Mouse (Mus musculus) kidney, embryonic 15.5 days (tissue): ENCODE measurements at regions not wholly inside any gene's neighbourhood (a gene's known extent, or its start where the extent isn't known, plus 50 kb on each side); places are given as distances from the start of the nearest gene placed in this dataset.

Experiments used
- ATAC-seq: fragments of 200-750 bp; cut with Nextera tagmentation; replicated peaks from 2 replicates; pipeline ENCODE4 v1.8.0; 2017; ENCODE audit warnings: moderate TSS enrichment; ENCODE audit not compliant: low FRiP score
- H3K27ac ChIP-seq: fragments of 300-500 bp; sonication (generic); 2 replicates; pipeline ENCODE4 v1.5.1; 2015; ENCODE audit warnings: mild to moderate bottlenecking, inconsistent platforms
- H3K27me3 ChIP-seq: fragments of 300-500 bp; sonication (generic); 2 replicates; pipeline ENCODE4 v1.6.1; 2015; ENCODE audit warnings: inconsistent platforms
- H3K36me3 ChIP-seq: fragments of 300-500 bp; sonication (generic); 2 replicates; pipeline ENCODE4 v1.6.1; 2015; ENCODE audit warnings: inconsistent platforms
- H3K4me1 ChIP-seq: fragments of 300-500 bp; sonication (generic); 2 replicates; pipeline ENCODE4 v1.6.1; 2015; ENCODE audit warnings: inconsistent platforms
- H3K4me2 ChIP-seq: fragments of 300-500 bp; sonication (generic); 2 replicates; pipeline ENCODE4 v1.6.1; 2015; ENCODE audit warnings: moderate library complexity, mild to moderate bottlenecking, inconsistent platforms
- H3K4me3 ChIP-seq: fragments of 300-500 bp; sonication (generic); replicated peaks from 2 replicates; pipeline ENCODE4 v1.5.1; 2015; ENCODE audit warnings: mild to moderate bottlenecking, inconsistent platforms
- H3K9ac ChIP-seq: fragments of 300-500 bp; sonication (generic); 2 replicates; pipeline ENCODE4 v1.6.1; 2015; ENCODE audit warnings: mild to moderate bottlenecking, inconsistent platforms
- H3K9me3 ChIP-seq: fragments of 300-500 bp; sonication (generic); replicated peaks from 2 replicates; pipeline ENCODE4 v1.6.1; 2016; ENCODE audit warnings: inconsistent platforms
- WGBS: fragments of 180-500 bp; shearing (Covaris S2); methylation state at CpG from one replicate; pipeline ENCODE4 v1.1.7; 2015; ENCODE audit warnings: mixed read lengths; 5-methylcytosine and 5-hydroxymethylcytosine counted together

DNA sequence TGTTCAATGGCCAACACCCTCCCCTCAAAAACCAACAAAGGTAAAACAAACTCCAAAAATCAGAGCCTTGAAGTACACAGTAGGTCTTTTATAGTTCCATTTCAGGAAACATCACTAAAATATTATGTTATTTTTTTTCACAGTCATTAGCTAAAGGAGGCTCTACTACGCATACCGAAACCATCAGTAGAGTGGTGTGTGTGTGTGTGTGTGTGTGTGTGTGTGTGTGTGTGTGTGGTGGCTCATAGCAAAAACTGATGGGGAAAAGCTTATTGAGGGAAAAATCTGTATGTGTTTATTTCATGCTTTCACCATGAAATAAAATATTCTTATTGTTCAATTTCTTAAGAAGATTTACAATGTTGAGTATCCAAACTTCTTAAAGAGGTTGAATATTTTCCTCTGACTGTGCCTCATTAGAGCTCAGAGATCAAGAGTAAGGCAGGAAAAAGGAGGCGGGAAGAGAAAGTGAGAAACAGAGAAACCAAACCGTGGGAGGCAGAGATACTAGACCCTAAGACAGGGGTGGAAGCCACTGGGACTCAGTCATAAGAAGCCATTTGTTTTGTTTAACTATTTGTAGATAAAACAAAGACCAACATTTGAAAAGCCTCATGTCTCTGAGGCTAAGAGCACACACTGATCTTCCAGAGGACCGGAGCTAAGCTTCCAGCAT, 159.6 kb downstream of the Icos start:
- H3K27ac ChIP-seq = no peak overlapping the region
- H3K9ac ChIP-seq = no peak overlapping the region
- WGBS = 37% methylated on average over 5 of the region's 5 CpGs

DNA sequence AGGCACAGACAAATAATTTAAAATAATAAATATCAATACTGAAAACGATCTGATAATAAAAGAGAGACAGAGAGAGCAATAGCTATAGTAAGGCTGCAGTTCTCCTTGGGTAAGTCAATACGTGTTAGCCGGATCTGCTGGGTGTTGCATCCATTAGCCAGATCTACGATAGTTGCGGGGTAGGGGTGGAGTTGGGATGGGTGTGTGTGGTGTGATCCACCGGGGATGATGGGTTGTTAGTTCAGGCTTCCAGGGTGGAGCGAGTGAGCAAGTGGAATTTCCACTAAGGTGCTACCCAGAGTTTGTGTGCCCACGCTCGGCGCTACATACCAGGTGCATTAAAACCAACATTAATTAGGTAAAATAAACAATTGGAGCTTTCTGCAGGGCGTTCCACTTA, 160.2 kb downstream of the Icos start:
- Histone ChIP-seq H3K27ac (no peak overlapping the region), H3K9me3 (no peaks in the 10 kb centered on the region), H3K4me3 (no peak overlapping the region), H3K4me1 (peaks cover 49% of the 10 kb centered on the region), H3K9ac (no peak overlapping the region), H3K36me3 (no peaks in the 10 kb centered on the region), H3K4me2 (no peak overlapping the region), H3K27me3 (peaks cover 10% of the 10 kb centered on the region; the same call in 1 of the 2 replicates)
- 52% methylated on average over 11 of the region's 11 CpGs for WGBS
- ATAC-seq = no peak

More for the DNA sequence above, 159.6 kb downstream of the Icos start:
- H3K27me3 ChIP-seq = peaks cover 10% of the 10 kb centered on the region; the same call in 1 of the 2 replicates
- H3K4me2 ChIP-seq = no peak overlapping the region
- ATAC-seq = 0 out of 2 replicates have a peak, but pooled peaks have one; percentile 30
- H3K9me3 ChIP-seq = no peaks in the 10 kb centered on the region
- H3K36me3 ChIP-seq = no peaks in the 10 kb centered on the region
- H3K4me3 ChIP-seq = no peak overlapping the region
- peaks cover 43% of the 10 kb centered on the region for H3K4me1 ChIP-seq

DNA sequence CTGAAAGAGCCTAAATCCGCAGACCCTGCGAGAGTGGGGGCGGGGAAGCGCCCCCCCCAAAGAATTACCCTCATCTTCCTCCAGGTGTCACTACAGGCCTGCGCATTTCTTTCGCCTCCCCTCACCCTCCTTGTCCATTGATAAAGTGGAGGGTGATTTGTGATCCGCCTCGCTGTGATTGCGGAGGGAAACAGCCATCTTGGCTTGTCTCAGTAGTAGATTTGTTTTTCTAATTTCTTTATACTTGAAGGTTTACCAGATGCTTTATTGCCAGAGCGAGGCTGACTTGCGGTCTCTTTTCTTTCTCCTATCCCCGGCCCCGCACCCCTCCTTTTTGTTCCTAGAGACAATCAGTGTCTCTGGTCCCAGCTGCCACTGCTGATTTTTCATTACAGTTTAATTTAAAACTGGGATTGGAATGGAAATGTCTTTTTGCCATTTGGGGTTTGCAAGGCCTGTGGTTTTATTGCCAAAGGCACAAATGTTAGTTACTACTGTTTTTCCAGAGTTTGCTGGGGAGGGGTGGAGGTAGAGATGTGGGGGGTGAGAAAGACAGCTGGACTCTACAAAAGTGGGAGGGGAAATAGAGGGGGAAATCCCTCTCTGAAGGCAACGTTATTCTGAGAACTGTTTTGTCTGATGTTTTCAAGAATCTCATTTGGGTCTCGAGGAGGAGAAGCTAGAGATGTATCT, 161.7 kb downstream of the Icos start:
- peak overlapping the region; percentile 21 for H3K4me3 ChIP-seq
- no peak for ATAC-seq
- H3K27ac ChIP-seq = peak overlapping the region; percentile 33; the same call in 1 of the 2 replicates

DNA sequence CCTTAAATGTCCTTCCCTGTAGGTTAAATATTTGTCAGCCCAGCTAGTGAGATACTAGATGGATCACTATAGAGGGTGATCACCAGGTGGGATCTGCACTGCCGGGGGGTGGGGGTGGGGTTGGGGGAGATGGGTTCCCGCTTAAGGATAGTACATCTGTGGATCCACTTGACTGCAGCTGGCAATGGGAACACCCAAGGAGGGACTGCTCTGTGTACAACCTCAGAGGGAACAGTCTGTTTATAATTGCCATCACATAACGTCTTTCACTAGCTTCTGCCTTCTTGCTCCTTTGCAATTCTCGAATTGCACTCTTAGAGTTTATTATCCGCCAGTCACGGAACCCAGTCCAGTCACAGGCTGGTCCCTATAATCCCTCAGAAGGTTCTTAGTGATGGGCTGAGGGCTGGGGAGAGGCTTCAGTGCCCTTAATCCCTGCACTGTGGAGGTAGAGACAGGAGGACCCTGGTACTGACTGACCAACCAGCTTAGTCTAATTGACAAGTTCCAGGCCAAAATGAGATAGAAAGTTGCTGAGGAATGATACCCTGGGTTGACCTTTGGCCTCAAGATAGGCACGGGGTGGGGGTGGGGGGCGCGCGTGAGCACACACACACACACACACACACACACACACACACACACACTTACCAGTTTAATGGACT, 162.4 kb downstream of the Icos start:
- Histone ChIP-seq H3K4me3 (no peak overlapping the region), H3K36me3 (no peaks in the 10 kb centered on the region), H3K4me2 (no peak overlapping the region), H3K4me1 (peaks cover 61% of the 10 kb centered on the region), H3K9me3 (no peaks in the 10 kb centered on the region), H3K9ac (no peak overlapping the region), H3K27ac (peak overlapping the region; percentile 73; the same call in 1 of the 2 replicates), H3K27me3 (peaks cover 12% of the 10 kb centered on the region)
- 52% methylated on average over 10 of the region's 10 CpGs for WGBS
- peak; percentile 30; the same call in 1 of the 2 replicates for ATAC-seq

More for the DNA sequence above, 161.7 kb downstream of the Icos start:
- Histone ChIP-seq H3K9ac (no peak overlapping the region), H3K4me1 (peaks cover 58% of the 10 kb centered on the region), H3K36me3 (no peaks in the 10 kb centered on the region), H3K9me3 (no peaks in the 10 kb centered on the region), H3K4me2 (peak overlapping the region; percentile 51), H3K27me3 (peaks cover 13% of the 10 kb centered on the region; the same call in 1 of the 2 replicates)
- 5% methylated on average over 15 of the region's 15 CpGs for WGBS

DNA sequence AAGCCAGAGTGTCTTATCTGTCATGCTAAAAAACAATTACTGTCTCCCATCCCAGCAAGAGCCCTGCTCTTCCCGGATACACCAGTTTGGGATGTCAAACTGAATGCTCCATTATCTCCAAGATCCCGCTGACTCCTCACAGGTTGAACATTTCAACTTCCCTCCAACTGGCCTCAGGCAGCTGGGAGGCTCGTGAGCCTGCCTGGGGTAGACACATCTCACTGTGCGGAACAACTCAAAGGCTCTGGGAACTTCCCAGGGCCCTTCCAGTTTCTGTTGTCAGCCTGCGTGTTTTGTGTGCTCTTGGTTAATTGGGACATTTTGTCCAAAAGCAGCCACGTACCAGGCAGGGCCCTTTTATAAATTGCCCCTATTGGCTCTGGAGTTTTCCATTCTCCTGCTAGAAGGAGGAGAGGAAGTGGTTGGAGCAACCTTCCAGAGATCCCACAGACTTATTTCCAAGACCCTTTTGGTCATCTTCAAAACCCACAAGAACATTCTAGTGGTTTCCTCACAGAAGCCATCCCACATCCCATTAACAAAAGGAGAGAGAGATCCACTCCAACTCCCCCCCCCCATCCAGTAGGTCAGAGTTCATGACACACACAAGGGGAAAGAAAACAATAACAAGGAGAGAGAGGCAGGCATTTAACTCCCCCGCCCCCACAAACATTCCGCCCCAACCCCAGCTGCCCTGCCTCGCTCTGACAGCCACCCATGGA, 163.3 kb downstream of the Icos start:
- ATAC-seq = peak; percentile 44
- peaks cover 65% of the 10 kb centered on the region for H3K4me1 ChIP-seq
- H3K9ac ChIP-seq = no peak overlapping the region
- no peaks in the 10 kb centered on the region for H3K36me3 ChIP-seq
- H3K27me3 ChIP-seq = peaks cover 13% of the 10 kb centered on the region; the same call in 1 of the 2 replicates
- peak overlapping the region; percentile 73 for H3K27ac ChIP-seq
- no peak overlapping the region for H3K4me3 ChIP-seq
- 0 out of 2 replicates have a peak overlapping the region, but pooled peaks have one; percentile 5 for H3K4me2 ChIP-seq
- WGBS = 19% methylated on average over 9 of the region's 9 CpGs
- no peaks in the 10 kb centered on the region for H3K9me3 ChIP-seq

DNA sequence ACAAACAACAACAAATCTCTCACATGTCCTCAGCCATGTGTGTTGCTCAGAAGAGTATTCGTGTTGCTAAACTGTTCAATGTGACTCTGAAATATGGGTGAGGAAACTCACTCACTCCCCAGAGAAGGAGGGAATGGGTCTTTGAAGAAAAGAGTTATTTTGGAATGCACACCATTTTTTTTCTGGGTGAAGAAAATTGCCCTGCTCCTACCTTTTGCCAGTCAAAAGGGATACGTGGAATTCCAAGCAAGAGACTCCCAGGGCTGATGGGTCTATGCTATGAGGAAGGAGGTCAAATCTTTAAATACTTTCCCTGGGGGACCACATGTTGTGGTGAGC, 163.8 kb downstream of the Icos start:
- H3K9ac ChIP-seq = no peak overlapping the region
- ATAC-seq = no peak
- peaks cover 17% of the 10 kb centered on the region for H3K27me3 ChIP-seq
- 25% methylated on average over 2 of the region's 2 CpGs for WGBS
- H3K4me2 ChIP-seq = 0 out of 2 replicates have a peak overlapping the region, but pooled peaks have one; percentile 5
- no peaks in the 10 kb centered on the region for H3K9me3 ChIP-seq
- no peaks in the 10 kb centered on the region for H3K36me3 ChIP-seq
- H3K4me3 ChIP-seq = no peak overlapping the region
- peaks cover 65% of the 10 kb centered on the region for H3K4me1 ChIP-seq
- H3K27ac ChIP-seq = peak overlapping the region; percentile 65

DNA sequence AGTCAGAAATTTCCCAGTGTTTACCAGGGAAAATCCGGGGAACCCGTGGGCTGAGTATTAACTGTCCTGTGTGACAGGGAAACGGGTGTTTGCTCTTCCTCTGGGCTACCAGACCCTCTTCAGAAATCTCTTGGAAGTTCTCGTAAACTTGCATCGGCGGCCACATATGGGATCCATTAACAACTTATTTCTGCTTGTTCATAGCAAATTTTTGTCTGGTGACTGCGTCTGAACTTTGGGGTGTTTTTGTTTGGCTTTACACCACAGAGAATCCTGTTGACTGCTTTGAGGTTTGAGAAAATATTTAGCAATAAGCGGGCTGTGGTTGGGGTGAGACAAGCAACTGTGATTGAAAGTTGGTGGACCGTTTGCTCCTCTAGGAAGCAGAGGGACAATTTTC, 164.2 kb downstream of the Icos start:
- H3K9ac ChIP-seq = no peak overlapping the region
- 0 out of 2 replicates have a peak overlapping the region, but pooled peaks have one; percentile 5 for H3K4me2 ChIP-seq
- WGBS = 22% methylated on average over 9 of the region's 9 CpGs
- peaks cover 65% of the 10 kb centered on the region for H3K4me1 ChIP-seq
- H3K27me3 ChIP-seq = peaks cover 21% of the 10 kb centered on the region
- H3K27ac ChIP-seq = peak overlapping the region; percentile 65
- ATAC-seq = no peak
- no peaks in the 10 kb centered on the region for H3K9me3 ChIP-seq
- no peak overlapping the region for H3K4me3 ChIP-seq
- H3K36me3 ChIP-seq = no peaks in the 10 kb centered on the region

DNA sequence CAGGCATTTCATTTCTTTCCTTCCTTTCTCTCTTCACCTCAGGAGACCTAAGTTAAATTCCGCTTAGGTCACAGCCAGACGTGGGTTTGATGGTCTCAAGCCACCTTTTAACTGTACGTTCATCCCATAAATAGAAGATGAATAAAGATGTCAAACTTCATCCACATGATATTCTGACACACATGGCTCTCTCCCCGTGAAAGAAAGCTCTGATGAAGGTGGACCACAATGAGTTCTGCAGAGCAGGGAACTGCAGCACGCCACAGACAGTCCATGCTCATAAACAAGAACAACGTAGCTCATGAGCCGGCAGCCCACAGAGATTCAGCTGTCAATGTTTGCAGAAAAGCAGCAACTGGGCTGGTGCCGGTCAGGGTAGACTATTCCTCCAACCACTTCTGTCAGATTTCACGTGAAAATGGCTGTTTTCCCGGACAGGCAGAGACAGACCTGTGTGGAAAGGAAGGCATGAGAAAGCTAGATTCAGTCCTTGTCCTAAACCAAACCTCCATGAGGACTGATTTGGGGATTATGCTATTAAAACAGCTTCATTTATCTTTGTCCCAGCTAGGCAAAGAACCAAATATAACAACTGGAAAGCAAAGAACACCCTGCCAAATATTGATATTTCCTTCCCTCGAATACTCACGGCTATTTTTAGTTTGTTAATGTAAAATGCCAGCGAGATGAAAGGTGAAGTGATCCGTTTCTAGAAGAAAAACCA, 165.5 kb downstream of the Icos start:
- Histone ChIP-seq H3K27ac (no peak overlapping the region), H3K4me2 (no peak overlapping the region), H3K4me1 (peaks cover 57% of the 10 kb centered on the region)

DNA sequence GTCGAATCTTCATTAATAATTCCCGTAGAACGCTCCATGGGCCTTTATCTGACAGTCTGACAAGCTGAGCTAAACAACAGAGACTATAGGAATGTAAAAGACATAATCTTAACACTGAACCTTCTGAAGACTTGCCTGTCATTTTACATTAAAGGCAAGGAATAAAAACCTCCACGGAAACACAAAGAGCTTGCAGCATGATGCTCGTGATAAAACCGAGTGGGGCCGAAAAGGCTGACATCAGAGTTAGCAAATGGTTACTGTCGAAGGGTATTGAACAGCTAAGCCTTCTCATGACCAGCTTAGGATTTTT, 166.0 kb downstream of the Icos start:
- no peak overlapping the region for H3K4me2 ChIP-seq
- H3K4me3 ChIP-seq = no peak overlapping the region
- no peak overlapping the region for H3K9ac ChIP-seq
- peaks cover 24% of the 10 kb centered on the region for H3K27me3 ChIP-seq
- no peak overlapping the region for H3K27ac ChIP-seq
- H3K4me1 ChIP-seq = peaks cover 56% of the 10 kb centered on the region
- H3K36me3 ChIP-seq = no peaks in the 10 kb centered on the region
- no peak for ATAC-seq
- 69% methylated on average over 8 of the region's 8 CpGs for WGBS
- H3K9me3 ChIP-seq = no peaks in the 10 kb centered on the region

More for the DNA sequence above, 165.5 kb downstream of the Icos start:
- Histone ChIP-seq H3K27me3 (peaks cover 24% of the 10 kb centered on the region), H3K4me3 (no peak overlapping the region), H3K9me3 (no peaks in the 10 kb centered on the region), H3K36me3 (no peaks in the 10 kb centered on the region), H3K9ac (no peak overlapping the region)
- 30% methylated on average over 14 of the region's 14 CpGs for WGBS
- no peak for ATAC-seq

DNA sequence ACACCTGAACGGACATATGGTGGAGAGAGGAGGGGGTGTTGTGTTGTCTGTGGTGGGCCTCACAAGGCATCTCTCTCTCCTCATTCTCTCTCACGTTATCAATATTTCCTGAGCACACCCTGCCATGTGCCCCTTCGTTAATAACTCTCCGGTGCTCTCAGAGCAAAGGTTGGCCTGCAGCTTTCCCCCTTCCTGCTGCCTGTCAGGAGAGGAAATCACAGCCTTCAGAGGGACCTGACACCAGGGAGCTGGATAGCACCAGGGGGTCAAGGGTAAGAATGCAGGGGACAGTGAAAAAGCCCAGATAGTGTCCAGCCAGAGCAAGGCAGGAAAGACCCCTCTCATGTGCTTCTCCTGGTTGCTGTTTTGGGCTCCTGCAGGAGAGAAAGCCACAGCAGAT, 167.3 kb downstream of the Icos start:
- Histone ChIP-seq H3K4me3 (no peak overlapping the region), H3K9me3 (no peaks in the 10 kb centered on the region), H3K4me2 (no peak overlapping the region), H3K27ac (no peak overlapping the region), H3K9ac (no peak overlapping the region), H3K36me3 (no peaks in the 10 kb centered on the region), H3K4me1 (peaks cover 45% of the 10 kb centered on the region), H3K27me3 (peaks cover 24% of the 10 kb centered on the region)
- ATAC-seq = no peak
- 48% methylated on average over 4 of the region's 4 CpGs for WGBS

DNA sequence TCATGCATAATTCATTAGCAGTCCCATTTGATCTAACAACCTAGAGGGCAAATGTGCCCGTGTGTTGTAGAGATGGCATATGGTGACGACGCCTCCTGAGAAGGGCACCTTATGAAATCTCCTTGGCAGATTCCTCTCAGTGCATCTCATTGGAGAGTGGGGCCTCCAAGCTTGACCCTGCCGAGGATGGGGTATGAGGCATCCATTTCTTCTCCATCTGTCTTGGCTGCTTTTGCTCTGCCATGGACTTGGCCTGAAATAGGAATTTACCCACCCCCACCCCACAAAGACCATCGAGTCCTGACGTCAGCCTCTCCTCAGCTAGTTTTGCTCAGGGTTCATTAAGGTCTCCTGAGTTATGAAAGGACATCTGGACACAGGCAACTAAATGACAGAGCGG, 167.8 kb downstream of the Icos start:
- Histone ChIP-seq H3K9ac (no peak overlapping the region), H3K27ac (no peak overlapping the region), H3K4me3 (no peak overlapping the region), H3K4me1 (peaks cover 39% of the 10 kb centered on the region), H3K36me3 (no peaks in the 10 kb centered on the region), H3K27me3 (peaks cover 24% of the 10 kb centered on the region), H3K4me2 (no peak overlapping the region), H3K9me3 (no peaks in the 10 kb centered on the region)
- ATAC-seq = no peak
- 51% methylated on average over 7 of the region's 7 CpGs for WGBS
